Mouse (Mus musculus): ENCODE measurements around the gene Insig1. TPM values are rescaled to one million over a fixed set of nuclear protein-coding genes. Genes with fewer than 3 reads are reported as not detected.

Gene Insig1
- polyA plus RNA-seq, 1 experiment from 2014 or later = 38.7 TPM

DNA sequence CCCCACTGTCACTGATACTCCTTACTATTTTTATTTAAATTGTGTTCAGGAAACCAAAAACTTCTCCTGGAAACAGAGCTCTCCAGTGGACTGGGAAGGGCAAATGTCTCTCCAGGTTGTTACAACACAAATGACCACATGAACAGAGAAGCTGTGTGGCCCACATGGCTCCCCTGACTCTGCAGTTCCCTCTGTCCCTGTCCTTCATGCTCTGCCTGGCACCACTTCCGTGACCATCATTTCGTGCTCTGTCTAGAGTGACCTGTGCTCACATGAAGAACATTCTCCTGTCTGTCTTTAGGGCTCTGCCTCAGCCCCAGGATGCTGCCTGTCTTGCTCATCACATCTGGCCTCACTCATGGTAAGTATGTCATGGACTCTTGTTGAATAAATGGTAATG lies 24.5 kb downstream of the Insig1 start:
- Histone ChIP-seq H3K36me3 (no peaks in the 10 kb centered on the region), H3K4me3 (no peak overlapping the region), H3K9me3 (no peaks in the 10 kb centered on the region), H3K27me3 (ENCODE audit: insufficient read depth, poor library complexity, severe bottlenecking) (0 out of 2 replicates have a peak, but pooled peaks cover 10% of the 10 kb centered on the region), H3K4me1 (no peaks in the 10 kb centered on the region), H3K27ac (no peak overlapping the region)
- 75% methylated on average over 2 of the region's 2 CpGs for WGBS
- DNase-seq (ENCODE audit: low spot score) = peak; percentile 56

DNA sequence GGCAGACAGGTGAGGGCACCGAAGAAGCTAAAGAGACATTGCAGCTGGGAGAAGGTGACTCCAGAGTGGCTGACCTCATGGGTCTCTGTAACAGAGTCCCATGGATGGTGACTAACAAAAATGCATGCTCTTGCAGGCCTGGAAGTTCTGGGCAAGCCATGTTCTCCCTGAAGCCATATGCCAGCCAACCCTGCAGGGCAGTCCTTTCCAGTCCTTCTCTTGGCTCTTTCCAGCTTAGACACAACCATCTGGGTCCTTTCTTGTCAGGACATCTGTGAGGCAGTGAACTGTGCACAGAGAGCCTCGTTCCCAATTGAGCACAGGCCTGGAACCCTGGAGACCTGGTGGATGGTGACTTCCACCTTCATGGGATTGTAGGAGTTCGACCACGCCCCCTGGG lies 35.8 kb downstream of the Insig1 start:
- WGBS = 74% methylated on average over 4 of the region's 4 CpGs
- no peaks in the 10 kb centered on the region for H3K36me3 ChIP-seq

DNA sequence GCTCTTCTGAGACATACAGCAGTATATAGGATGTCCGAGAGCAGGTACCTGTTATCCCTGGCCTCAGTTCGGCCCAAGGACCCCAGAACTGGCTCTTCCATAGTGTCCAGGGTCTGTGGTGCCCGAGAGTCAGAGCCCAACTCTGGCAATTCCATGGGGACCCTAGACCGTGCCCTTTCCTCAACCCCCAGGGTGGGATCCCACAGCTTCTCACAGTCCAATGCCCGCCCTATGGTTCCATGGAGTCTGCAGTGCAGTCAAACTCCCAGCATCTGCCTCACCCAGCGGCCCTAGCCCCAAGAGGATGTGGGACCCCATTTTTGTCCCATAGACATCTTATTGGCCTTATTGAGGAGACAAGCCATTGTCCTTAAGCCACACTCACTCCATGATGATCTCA lies 36.8 kb downstream of the Insig1 start:
- H3K9me3 ChIP-seq = no peaks in the 10 kb centered on the region
- H3K27ac ChIP-seq = no peak overlapping the region
- H3K36me3 ChIP-seq = no peaks in the 10 kb centered on the region
- H3K4me3 ChIP-seq = no peak overlapping the region
- DNase-seq (ENCODE audit: low spot score) = no peak
- no peaks in the 10 kb centered on the region for H3K4me1 ChIP-seq
- H3K27me3 ChIP-seq (ENCODE audit: insufficient read depth, poor library complexity, severe bottlenecking) = peaks cover 26% of the 10 kb centered on the region; the same call in 1 of the 2 replicates
- WGBS = 78% methylated on average over 6 of the region's 6 CpGs

More for the DNA sequence above, 35.8 kb downstream of the Insig1 start:
- H3K4me1 ChIP-seq = no peaks in the 10 kb centered on the region
- no peak overlapping the region for H3K4me3 ChIP-seq
- H3K9me3 ChIP-seq = no peaks in the 10 kb centered on the region
- H3K27ac ChIP-seq = no peak overlapping the region
- no peak for DNase-seq (ENCODE audit: low spot score)
- peaks cover 21% of the 10 kb centered on the region; the same call in 1 of the 2 replicates for H3K27me3 ChIP-seq (ENCODE audit: insufficient read depth, poor library complexity, severe bottlenecking)

DNA sequence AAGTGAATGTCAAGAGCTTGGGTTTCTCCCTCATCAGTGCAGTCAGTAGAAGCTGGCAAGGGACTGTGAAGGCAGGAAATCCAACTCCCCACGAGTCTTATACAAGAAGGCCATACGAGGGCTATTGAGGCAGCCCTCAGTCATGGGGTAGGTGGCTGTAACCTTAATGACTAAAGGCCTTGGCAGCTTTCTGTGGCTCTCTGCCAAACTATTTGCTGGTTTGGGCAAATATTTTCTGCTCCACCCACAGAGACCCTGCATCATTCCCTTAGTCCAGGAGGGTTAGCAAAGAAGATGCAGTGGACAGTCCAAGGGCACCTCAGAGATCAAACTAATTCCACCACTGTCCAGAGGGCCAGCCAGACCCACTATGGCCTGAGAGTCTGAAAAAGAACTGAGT lies 39.7 kb downstream of the Insig1 start:
- WGBS = 66% methylated on average over 2 of the region's 2 CpGs
- Histone ChIP-seq H3K4me3 (no peak overlapping the region), H3K27me3 (ENCODE audit: insufficient read depth, poor library complexity, severe bottlenecking) (peaks cover 39% of the 10 kb centered on the region), H3K27ac (no peak overlapping the region), H3K4me1 (no peaks in the 10 kb centered on the region), H3K9me3 (no peaks in the 10 kb centered on the region), H3K36me3 (no peaks in the 10 kb centered on the region)
- DNase-seq (ENCODE audit: low spot score) = no peak

DNA sequence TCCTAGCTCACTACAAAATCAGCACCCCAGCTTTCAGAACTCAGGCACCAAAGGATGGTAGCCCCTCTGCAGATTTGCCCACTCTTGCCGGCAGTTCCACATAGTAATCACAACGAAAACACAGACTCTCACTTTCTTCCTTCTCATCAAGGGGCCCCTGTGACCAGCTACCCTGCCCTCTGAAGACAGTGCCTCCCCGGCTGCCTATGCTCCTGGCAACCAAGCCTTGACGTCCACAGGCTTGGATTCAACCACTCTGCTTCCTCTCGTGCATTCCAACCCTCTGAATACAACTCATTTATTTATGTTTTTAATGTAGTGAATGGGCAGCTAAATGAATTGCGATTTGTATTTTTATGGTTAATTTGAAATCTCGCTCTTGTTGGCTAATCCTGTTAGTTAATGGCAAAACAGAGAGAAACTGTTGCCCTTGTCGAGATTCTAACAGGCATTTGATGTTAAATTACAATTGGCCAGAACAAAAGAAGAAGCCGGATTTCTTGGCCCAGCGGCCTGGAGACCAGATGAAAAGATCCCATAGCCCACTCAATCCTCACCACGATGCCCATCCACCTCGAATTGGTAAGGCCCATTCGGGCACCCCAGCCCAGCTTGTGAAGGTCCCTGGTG lies 46.2 kb downstream of the Insig1 start:
- Histone ChIP-seq H3K27me3 (ENCODE audit: insufficient read depth, poor library complexity, severe bottlenecking) (peaks cover 78% of the 10 kb centered on the region), H3K27ac (no peak overlapping the region), H3K36me3 (no peaks in the 10 kb centered on the region), H3K9me3 (no peaks in the 10 kb centered on the region), H3K4me1 (peaks cover 9% of the 10 kb centered on the region; the same call in 1 of the 2 replicates), H3K4me3 (peak overlapping the region; percentile 57)
- no peak for DNase-seq (ENCODE audit: low spot score)
- 5% methylated on average over 13 of the region's 13 CpGs for WGBS

DNA sequence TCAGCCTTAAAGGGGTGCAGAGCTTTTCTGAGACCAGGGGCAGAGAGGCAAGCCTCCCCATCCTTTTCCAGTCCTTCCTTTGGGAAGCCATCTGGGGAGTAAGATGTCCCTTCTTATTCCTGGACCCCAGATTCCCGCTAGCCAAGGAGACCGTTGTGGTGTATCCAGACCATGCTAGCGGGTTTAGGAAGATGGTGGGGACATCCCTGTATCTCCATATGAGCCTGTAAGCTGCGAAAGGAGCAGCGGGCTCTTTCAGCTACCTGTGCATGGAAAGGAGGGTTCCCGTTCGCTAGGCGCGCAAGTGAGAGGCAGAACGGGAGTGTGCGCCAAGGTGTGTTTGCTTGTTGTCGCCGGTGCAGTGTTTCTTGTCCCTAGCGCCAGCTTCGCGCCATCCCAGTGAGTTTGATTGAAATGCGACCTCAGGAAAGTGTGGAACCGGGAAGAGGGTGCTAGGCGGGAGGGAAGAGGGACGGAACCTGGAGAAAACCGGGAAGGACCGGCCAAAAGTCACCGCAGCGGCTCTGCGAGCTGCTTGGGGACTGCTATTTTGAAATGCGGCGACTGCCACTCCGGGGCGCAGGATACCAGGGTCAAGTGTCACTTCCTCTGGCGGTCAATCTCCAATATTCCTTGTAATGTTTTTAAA lies 46.8 kb downstream of the Insig1 start:
- H3K36me3 ChIP-seq = no peaks in the 10 kb centered on the region
- peaks cover 9% of the 10 kb centered on the region; the same call in 1 of the 2 replicates for H3K4me1 ChIP-seq
- 0 out of 2 replicates have a peak overlapping the region, but pooled peaks have one; percentile 31 for H3K27ac ChIP-seq
- no peak for DNase-seq (ENCODE audit: low spot score)
- H3K9me3 ChIP-seq = no peaks in the 10 kb centered on the region
- WGBS = under 1% methylated on average over 30 of the region's 30 CpGs
- peaks cover 83% of the 10 kb centered on the region for H3K27me3 ChIP-seq (ENCODE audit: insufficient read depth, poor library complexity, severe bottlenecking)
- H3K4me3 ChIP-seq = peak overlapping the region; percentile 57

DNA sequence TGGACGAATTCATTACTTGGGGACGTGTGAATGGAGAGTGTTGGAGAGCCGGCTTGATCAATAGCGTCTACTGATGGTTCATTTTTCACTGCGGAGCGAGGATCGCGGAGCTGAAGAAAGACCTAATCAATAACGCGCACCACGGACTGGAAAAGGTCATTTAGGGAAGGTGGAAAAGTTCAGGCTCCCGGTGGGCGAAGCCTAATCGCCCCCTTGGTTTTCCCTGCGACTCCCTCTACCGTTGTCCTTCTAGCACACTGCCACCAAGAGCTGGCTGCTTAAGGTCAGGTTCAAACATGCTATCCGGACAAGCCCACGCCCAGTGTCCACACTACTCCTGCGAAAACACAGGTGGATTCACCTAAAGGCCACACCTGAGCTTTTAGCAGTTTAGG lies 47.4 kb downstream of the Insig1 start:
- Histone ChIP-seq H3K36me3 (no peaks in the 10 kb centered on the region), H3K27me3 (ENCODE audit: insufficient read depth, poor library complexity, severe bottlenecking) (peaks cover 85% of the 10 kb centered on the region), H3K4me3 (peak overlapping the region; percentile 57), H3K9me3 (no peaks in the 10 kb centered on the region), H3K27ac (no peak overlapping the region), H3K4me1 (peaks cover 9% of the 10 kb centered on the region; the same call in 1 of the 2 replicates)
- 2% methylated on average over 19 of the region's 19 CpGs for WGBS
- DNase-seq (ENCODE audit: low spot score) = no peak

DNA sequence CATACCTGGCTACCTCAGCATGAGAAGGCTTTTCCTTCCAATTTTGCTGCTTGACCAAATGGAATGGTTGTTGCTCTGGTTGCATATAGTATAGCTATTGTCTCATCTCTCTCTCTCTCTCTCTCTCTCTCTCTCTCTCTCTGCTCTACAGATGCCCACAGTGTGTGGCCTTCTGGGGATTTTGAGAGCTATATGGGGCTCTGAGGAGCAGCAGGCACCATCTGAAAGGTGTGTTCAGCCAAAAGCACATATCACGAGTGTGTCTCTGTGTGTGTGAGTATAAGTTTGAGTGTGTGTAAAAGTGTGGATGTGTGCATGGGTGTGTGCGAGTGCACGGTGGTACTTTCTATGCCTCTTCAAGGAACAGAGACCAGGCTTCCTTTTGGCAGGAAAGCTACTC lies 48.4 kb downstream of the Insig1 start:
- DNase-seq (ENCODE audit: low spot score) = no peak

DNA sequence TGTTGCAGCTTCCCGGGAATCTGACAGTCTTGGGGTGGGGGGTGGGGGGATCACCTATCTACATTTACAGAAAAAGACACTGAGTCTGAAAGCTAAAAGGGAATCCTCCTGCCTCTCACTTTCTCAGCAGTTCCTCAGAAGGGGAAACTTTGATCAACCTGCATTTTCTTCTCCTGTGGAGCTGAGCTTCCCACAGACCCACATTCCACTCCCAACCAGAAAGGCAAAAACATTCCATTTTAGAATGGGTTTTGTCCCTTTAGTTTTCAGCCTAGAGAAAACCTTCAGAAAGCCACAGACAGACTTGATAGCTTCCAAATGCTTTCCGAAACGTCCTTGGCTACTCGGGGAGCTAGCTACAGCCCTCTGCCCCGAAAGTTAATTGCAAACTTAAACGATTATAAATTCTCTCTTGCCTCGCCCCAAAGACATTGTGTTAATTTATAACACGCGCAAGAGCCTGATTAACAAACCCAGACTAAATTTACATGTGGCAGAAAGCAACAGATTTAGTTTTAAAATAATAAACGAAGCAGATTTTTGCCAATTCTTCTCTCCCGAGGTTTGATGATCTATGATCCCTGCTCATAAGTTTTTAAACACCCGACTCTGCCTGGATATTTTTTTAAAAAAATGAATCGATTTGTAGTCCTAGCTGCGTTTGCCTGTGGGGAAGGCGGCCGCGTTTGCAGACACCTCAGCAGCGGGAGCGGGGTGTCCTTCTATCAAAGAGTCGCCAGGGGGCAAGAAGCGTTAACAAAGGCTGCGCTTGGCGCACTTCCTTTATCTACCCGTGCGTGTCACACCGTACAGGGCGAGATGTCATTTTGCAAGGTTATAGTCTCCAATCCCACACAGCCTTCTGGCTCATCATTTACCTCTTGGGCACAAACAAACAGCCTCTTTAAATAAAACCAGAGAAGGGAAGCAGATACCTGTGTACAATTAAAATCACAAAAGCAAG lies 51.6 kb downstream of the Insig1 start:
- Histone ChIP-seq H3K27me3 (ENCODE audit: insufficient read depth, poor library complexity, severe bottlenecking) (peaks cover 100% of the 10 kb centered on the region), H3K4me1 (peaks cover 13% of the 10 kb centered on the region), H3K27ac (no peak overlapping the region), H3K9me3 (no peaks in the 10 kb centered on the region), H3K36me3 (no peaks in the 10 kb centered on the region), H3K4me3 (peak overlapping the region; percentile 16; the same call in 1 of the 2 replicates)
- WGBS = under 1% methylated on average over 27 of the region's 27 CpGs
- DNase-seq (ENCODE audit: low spot score) = no peak

More for the DNA sequence above, 48.4 kb downstream of the Insig1 start:
- Histone ChIP-seq H3K27ac (no peak overlapping the region), H3K4me3 (no peak overlapping the region), H3K9me3 (no peaks in the 10 kb centered on the region), H3K27me3 (ENCODE audit: insufficient read depth, poor library complexity, severe bottlenecking) (peaks cover 86% of the 10 kb centered on the region), H3K36me3 (no peaks in the 10 kb centered on the region), H3K4me1 (peaks cover 14% of the 10 kb centered on the region)
- WGBS = 21% methylated on average over 3 of the region's 3 CpGs

DNA sequence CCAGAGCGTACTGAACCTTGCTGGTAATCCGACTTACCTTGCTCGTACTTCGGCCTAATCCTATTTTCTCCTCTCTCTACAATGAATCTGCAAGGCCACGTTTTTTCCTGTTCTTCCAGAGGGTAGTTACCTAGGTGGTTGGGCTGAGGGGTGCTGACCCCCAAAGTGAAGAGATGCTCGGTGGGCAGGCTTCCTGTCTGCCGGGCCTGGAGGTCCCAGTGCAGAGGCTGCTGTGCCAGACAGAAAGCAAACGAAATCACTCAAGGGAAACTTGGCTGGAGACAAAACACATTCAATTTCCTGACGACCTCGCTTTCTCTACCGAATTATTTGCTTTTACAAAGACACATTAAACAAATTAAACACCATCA lies 52.3 kb downstream of the Insig1 start:
- peak overlapping the region; percentile 16; the same call in 1 of the 2 replicates for H3K4me3 ChIP-seq
- H3K27me3 ChIP-seq (ENCODE audit: insufficient read depth, poor library complexity, severe bottlenecking) = peaks cover 100% of the 10 kb centered on the region
- H3K9me3 ChIP-seq = no peaks in the 10 kb centered on the region
- H3K4me1 ChIP-seq = peaks cover 8% of the 10 kb centered on the region
- no peak for DNase-seq (ENCODE audit: low spot score)
- no peak overlapping the region for H3K27ac ChIP-seq
- no peaks in the 10 kb centered on the region for H3K36me3 ChIP-seq
- 1% methylated on average over 11 of the region's 11 CpGs for WGBS

DNA sequence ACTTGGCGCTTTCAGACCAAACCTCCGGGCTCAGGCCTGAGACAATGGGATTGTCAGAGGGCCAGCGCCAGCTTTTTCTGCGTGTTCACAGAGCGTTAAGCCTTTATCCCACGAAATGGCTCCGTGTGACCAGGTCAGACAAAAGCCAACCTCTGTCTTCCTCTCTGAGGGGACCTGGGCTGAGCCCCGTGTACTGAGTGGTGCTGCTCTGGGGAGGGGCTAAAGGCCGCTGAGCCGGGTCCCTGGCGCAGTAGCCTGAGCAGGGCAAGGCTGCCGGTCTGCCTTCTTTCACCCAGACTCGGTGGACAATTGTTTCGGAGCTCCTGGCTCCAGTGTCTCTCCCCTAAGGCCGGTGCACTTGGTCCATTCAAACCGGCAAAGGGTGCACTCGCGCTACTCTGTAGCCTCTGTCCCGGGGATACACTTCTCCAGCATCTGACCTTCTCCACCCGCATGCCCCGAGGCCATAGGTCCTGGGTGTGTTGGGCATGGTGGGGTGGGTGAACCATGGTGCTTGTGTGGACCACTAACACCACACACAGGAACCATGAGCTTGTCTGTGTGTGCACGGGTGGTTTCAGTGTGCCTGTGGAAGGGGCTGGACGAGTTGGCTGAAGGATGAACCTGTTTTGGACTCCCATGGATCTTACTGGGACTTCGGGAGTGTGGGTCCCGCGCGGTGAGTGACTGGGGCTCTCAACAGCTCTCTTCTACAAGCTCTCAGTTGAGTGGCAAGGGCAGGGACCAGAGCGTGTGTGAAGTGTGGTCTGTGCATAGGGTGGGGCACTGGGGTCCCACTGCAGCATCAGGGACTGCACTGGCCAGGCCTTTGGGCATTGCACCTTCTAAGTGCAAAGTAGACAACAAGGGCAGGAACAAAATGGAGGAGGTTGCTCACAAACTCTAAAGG lies 53.4 kb downstream of the Insig1 start:
- no peak for DNase-seq (ENCODE audit: low spot score)
- H3K4me1 ChIP-seq = peaks cover 5% of the 10 kb centered on the region; the same call in 1 of the 2 replicates
- H3K27ac ChIP-seq = no peak overlapping the region
- no peaks in the 10 kb centered on the region for H3K36me3 ChIP-seq
- WGBS = 4% methylated on average over 28 of the region's 28 CpGs
- H3K4me3 ChIP-seq = peak overlapping the region; percentile 27; the same call in 1 of the 2 replicates
- H3K9me3 ChIP-seq = no peaks in the 10 kb centered on the region
- peaks cover 100% of the 10 kb centered on the region for H3K27me3 ChIP-seq (ENCODE audit: insufficient read depth, poor library complexity, severe bottlenecking)

All from heart, embryonic 10.5 days (tissue).